Mouse (Mus musculus): Measurements from ENCODE around the gene Stra8. TPM values are rescaled to one million over a fixed set of nuclear protein-coding genes. Genes with fewer than 3 reads are reported as not detected.

Stra8 gene
- total and polyA plus RNA-seq, 3 experiments = 0.11 TPM; not detected in 2

- no peak for TF ChIP-seq POLR2AphosphoS5 (IDR thresholded peaks at IDR 0.05; ENCODE audit: insufficient replicate concordance, low read depth, low read length)
- no peak for TF ChIP-seq GATA1 (IDR thresholded peaks at IDR 0.05; ENCODE audit: borderline replicate concordance, low read length)
- TF ChIP-seq CTCF (IDR thresholded peaks at IDR 0.05; ENCODE audit: low read depth, low read length) = no peak
- TF ChIP-seq TAL1 (conservative IDR thresholded peaks at IDR 0.05; ENCODE audit: low read depth, low read length) = no peak
- TF ChIP-seq GATA2 (IDR thresholded peaks at IDR 0.05; ENCODE audit: borderline replicate concordance, low read depth, low read length) = no peak
- ATAC-seq (ENCODE audit: extremely low read depth, insufficient number of reproducible peaks, low FRiP score, poor library complexity, severe bottlenecking) = no peak
- H3K4me3 ChIP-seq (ENCODE audit: low read depth, low read length) = no peak overlapping the region
These were observed 59.3 kb downstream of the Stra8 start for GRCm38 (mm10) chr6:34979291-34979690.

GRCm38 (mm10) chr6:34980661-34981060, 60.7 kb downstream of the Stra8 start:
- Histone ChIP-seq H3K9me3 (replicated peaks) (no peaks in the 10 kb centered on the region), H3K27me3 (ENCODE audit: insufficient read depth, low read length) (peaks cover 16% of the 10 kb centered on the region), H3K4me1 (ENCODE audit: insufficient read depth, low read depth, low read length) (no peaks in the 10 kb centered on the region), H3K4me3 (ENCODE audit: low read depth, low read length) (no peak overlapping the region), H3K36me3 (replicated peaks) (no peaks in the 10 kb centered on the region)
- DNase-seq (ENCODE audit: low spot score) = no peak
- no peak for ATAC-seq (ENCODE audit: extremely low read depth, insufficient number of reproducible peaks, low FRiP score, poor library complexity, severe bottlenecking)
- no peak for TF ChIP-seq POLR2AphosphoS5 (IDR thresholded peaks at IDR 0.05; ENCODE audit: insufficient replicate concordance, low read depth, low read length)
- TF ChIP-seq CTCF (IDR thresholded peaks at IDR 0.05; ENCODE audit: low read depth, low read length) = no peak
- TF ChIP-seq GATA2 (IDR thresholded peaks at IDR 0.05; ENCODE audit: borderline replicate concordance, low read depth, low read length) = no peak
- no peak for TF ChIP-seq TAL1 (conservative IDR thresholded peaks at IDR 0.05; ENCODE audit: low read depth, low read length)
- no peak for TF ChIP-seq GATA1 (IDR thresholded peaks at IDR 0.05; ENCODE audit: borderline replicate concordance, low read length)

More at GRCm38 (mm10) chr6:34979291-34979690, 59.3 kb downstream of the Stra8 start:
- no peaks in the 10 kb centered on the region for H3K9me3 ChIP-seq (replicated peaks)
- H3K4me1 ChIP-seq (ENCODE audit: insufficient read depth, low read depth, low read length) = no peaks in the 10 kb centered on the region
- no peaks in the 10 kb centered on the region for H3K36me3 ChIP-seq (replicated peaks)
- peaks cover 17% of the 10 kb centered on the region for H3K27me3 ChIP-seq (ENCODE audit: insufficient read depth, low read length)
- DNase-seq (ENCODE audit: low spot score) = no peak

GRCm38 (mm10) chr6:34987085-34987645, 67.2 kb downstream of the Stra8 start:
- no peak overlapping the region for H3K4me3 ChIP-seq (ENCODE audit: low read depth, low read length)
- no peaks in the 10 kb centered on the region for H3K4me1 ChIP-seq (ENCODE audit: insufficient read depth, low read depth, low read length)
- no peaks in the 10 kb centered on the region for H3K36me3 ChIP-seq (replicated peaks)
- TF ChIP-seq GATA1 (IDR thresholded peaks at IDR 0.05; ENCODE audit: borderline replicate concordance, low read length) (no peak), GATA2 (IDR thresholded peaks at IDR 0.05; ENCODE audit: borderline replicate concordance, low read depth, low read length) (no peak), POLR2AphosphoS5 (IDR thresholded peaks at IDR 0.05; ENCODE audit: insufficient replicate concordance, low read depth, low read length) (no peak), TAL1 (conservative IDR thresholded peaks at IDR 0.05; ENCODE audit: low read depth, low read length) (no peak), CTCF (IDR thresholded peaks at IDR 0.05; ENCODE audit: low read depth, low read length) (no peak)
- H3K9me3 ChIP-seq (replicated peaks) = no peaks in the 10 kb centered on the region
- no peak for DNase-seq (ENCODE audit: low spot score)
- peaks cover 16% of the 10 kb centered on the region for H3K27me3 ChIP-seq (ENCODE audit: insufficient read depth, low read length)
- no peak for ATAC-seq (ENCODE audit: extremely low read depth, insufficient number of reproducible peaks, low FRiP score, poor library complexity, severe bottlenecking)

- Histone ChIP-seq H3K27me3 (ENCODE audit: insufficient read depth, low read length) (peaks cover 20% of the 10 kb centered on the region), H3K4me1 (ENCODE audit: insufficient read depth, low read depth, low read length) (no peaks in the 10 kb centered on the region), H3K9me3 (replicated peaks) (no peaks in the 10 kb centered on the region), H3K36me3 (replicated peaks) (no peaks in the 10 kb centered on the region), H3K4me3 (ENCODE audit: low read depth, low read length) (no peak within 1 kb of the TSS)
- TF ChIP-seq CTCF (IDR thresholded peaks at IDR 0.05; ENCODE audit: low read depth, low read length) (no peak), GATA1 (IDR thresholded peaks at IDR 0.05; ENCODE audit: borderline replicate concordance, low read length) (no peak), TAL1 (conservative IDR thresholded peaks at IDR 0.05; ENCODE audit: low read depth, low read length) (no peak), POLR2AphosphoS5 (IDR thresholded peaks at IDR 0.05; ENCODE audit: insufficient replicate concordance, low read depth, low read length) (no peak), GATA2 (IDR thresholded peaks at IDR 0.05; ENCODE audit: borderline replicate concordance, low read depth, low read length) (no peak)
- DNase-seq (ENCODE audit: low spot score) (no peak), ATAC-seq (ENCODE audit: extremely low read depth, insufficient number of reproducible peaks, low FRiP score, poor library complexity, severe bottlenecking) (no peak)
These were observed 68.3 kb downstream of the Stra8 start, which contains the start of gene Slc23a4 for GRCm38 (mm10) chr6:34988081-34988761. Gene Slc23a4, minus strand, starts transcription at chr6:34988404.

Other genes starting within 250 kb of the Stra8 start
- not detected in 2 replicates for gene Agbl3, start 139.7 kb upstream of the Stra8 start, total RNA-seq (2014; fragmentation: Nextera tagmentation)
- gene Agbl3, start 139.7 kb upstream of the Stra8 start, total RNA-seq (2017) = 0.06 and 0.22 TPM in 2 replicates
- not detected in 2 replicates for gene Agbl3, start 139.7 kb upstream of the Stra8 start, polyA plus RNA-seq (2012)
- 2.6 and 7.1 TPM in 2 replicates for gene Tmem140, start 57.0 kb upstream of the Stra8 start, total RNA-seq (2014; fragmentation: Nextera tagmentation)
- 2.5 and 3.3 TPM in 2 replicates for gene Tmem140, start 57.0 kb upstream of the Stra8 start, total RNA-seq (2017)
- 0.07 and 0.22 TPM in 2 replicates for gene Tmem140, start 57.0 kb upstream of the Stra8 start, polyA plus RNA-seq (2012)
- 12.8 and 17.4 TPM in 2 replicates for gene Cyren, start 42.1 kb upstream of the Stra8 start, total RNA-seq (2014; fragmentation: Nextera tagmentation)
- gene Cyren, start 42.1 kb upstream of the Stra8 start, total RNA-seq (2017) = 20.1 and 25.3 TPM in 2 replicates
- 7.9 and 8.1 TPM in 2 replicates for gene Cyren, start 42.1 kb upstream of the Stra8 start, polyA plus RNA-seq (2012)
- 16.7 and 19.9 TPM in 2 replicates for gene Wdr91, start 9.3 kb upstream of the Stra8 start, total RNA-seq (2014; fragmentation: Nextera tagmentation)
- gene Wdr91, start 9.3 kb upstream of the Stra8 start, total RNA-seq (2017) = 18.9 and 19.3 TPM in 2 replicates
- gene Wdr91, start 9.3 kb upstream of the Stra8 start, polyA plus RNA-seq (2012) = 12.7 and 16.1 TPM in 2 replicates
- 3.0 TPM in 1 of 2 replicates, not detected in the other for gene Slc23a4, start 68.2 kb downstream of the Stra8 start, total RNA-seq (2014; fragmentation: Nextera tagmentation)
- gene Slc23a4, start 68.2 kb downstream of the Stra8 start, total RNA-seq (2017) = 0.12 and 0.44 TPM in 2 replicates
- 0.05 and 0.10 TPM in 2 replicates for gene Slc23a4, start 68.2 kb downstream of the Stra8 start, polyA plus RNA-seq (2012)
- gene Cnot4, start 213.6 kb downstream of the Stra8 start, total RNA-seq (2014; fragmentation: Nextera tagmentation) = 92.4 and 132 TPM in 2 replicates
- gene Cnot4, start 213.6 kb downstream of the Stra8 start, total RNA-seq (2017) = 26.2 and 28.7 TPM in 2 replicates
- 3.9 and 7.5 TPM in 2 replicates for gene Cnot4, start 213.6 kb downstream of the Stra8 start, polyA plus RNA-seq (2012)